Mouse (Mus musculus) megakaryocyte, embryonic 14.5 days (primary cell): ENCODE measurements around the gene Prom1.

Experiments
- FLI1 ChIP-seq: IDR thresholded peaks from 2 replicates; pipeline ENCODE4 v1.6.1; 2012; ENCODE audit warnings: low read length, inconsistent platforms, mixed read lengths
- GATA1 ChIP-seq: IDR thresholded peaks from 3 replicates; pipeline ENCODE4 v1.6.1; 2012; ENCODE audit warnings: mixed read lengths, low read length, inconsistent platforms, borderline replicate concordance

DNA sequence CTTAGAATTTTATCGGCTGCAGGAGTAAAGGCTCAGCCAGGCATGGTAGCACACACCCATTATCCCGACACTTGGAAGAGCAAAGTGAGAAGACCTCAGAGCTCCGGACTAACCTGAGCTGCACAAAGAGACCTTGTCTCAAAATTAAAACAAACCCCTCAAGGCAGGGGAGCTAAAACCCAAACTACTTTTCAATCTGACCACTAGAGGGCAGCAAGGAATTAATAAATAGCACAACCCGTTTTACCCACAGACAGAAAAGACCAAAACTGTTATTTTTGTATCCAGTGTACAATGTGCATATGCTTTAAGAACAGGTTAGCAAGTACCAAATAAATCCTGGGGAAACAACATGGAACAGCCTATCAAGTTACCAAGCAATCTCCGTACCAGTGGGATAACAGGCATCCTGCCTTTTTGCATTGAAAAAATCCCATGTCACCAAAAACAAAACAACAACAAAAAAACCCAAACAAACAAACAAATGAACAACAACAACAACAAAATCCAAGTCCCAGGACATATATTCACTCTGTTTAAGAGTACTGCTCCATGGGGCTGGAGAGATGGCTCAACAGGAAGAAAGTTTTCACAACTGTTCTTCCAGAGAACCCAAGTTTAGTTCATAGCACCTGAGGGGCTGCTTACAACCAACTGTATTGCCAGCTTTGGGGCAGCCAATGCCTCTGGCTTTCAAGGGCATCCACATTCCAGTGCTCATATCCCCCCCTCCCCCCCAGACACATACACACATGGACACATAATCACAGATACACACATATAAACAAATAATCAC lies 53.1 kb downstream of the Prom1 start:
- no peak for TF ChIP-seq GATA1
- TF ChIP-seq FLI1 = no peak
